Mouse (Mus musculus) urinary bladder, postnatal 36 days (tissue): ENCODE results near the gene Tpsab1.

ENCODE experiments used
- DNase-seq, 2 experiments: peaks; one replicate each; pipeline ENCODE4 v3.0.0; 2022; ENCODE audit warnings: low spot score in 2 of 2, mixed read lengths in 1 of 2

The Tpsab1 gene

DNA sequence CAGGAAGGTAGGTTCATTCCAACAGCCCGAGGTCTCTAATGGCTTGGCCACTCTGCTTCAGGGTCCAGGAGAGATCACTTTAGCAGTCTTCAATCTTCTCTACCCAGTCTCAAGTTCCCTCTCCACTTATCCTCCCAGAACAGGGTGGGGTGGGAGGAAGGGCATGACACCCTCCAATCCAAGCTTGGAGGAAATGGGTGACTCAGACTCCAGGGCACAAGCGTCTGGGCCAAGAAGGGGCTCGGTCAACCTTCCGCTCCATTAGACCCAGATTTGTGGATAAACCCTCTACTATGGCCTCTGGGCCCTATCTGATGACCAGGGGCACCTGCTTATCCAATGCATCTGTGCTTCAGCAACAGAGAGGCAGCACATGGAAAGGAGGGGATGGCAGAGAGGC, at the start of gene Tpsab1:
Tpsab1 (minus strand) TSS at position 101 of the 400 bp plus-strand sequence.
- no peak for DNase-seq

- no peak for DNase-seq
These were observed 49.2 kb upstream of the Tpsab1 start for GRCm38 (mm10) chr17:25394526-25394925.

- no peak for DNase-seq
These were observed 28.6 kb upstream of the Tpsab1 start for GRCm38 (mm10) chr17:25374011-25374410.

GRCm38 (mm10) chr17:25372491-25372890, 27.1 kb upstream of the Tpsab1 start:
- no peak for DNase-seq

GRCm38 (mm10) chr17:25368973-25369372, 23.6 kb upstream of the Tpsab1 start, which contains the start of gene Tpsg1:
Gene Tpsg1, plus strand, starts transcription at chr17:25369273.
- no peak for DNase-seq

GRCm38 (mm10) chr17:25366005-25366404, 20.6 kb upstream of the Tpsab1 start, which contains the start of gene Tpsb2:
Gene Tpsb2, plus strand, starts transcription at chr17:25366305.
- no peak for DNase-seq

DNA sequence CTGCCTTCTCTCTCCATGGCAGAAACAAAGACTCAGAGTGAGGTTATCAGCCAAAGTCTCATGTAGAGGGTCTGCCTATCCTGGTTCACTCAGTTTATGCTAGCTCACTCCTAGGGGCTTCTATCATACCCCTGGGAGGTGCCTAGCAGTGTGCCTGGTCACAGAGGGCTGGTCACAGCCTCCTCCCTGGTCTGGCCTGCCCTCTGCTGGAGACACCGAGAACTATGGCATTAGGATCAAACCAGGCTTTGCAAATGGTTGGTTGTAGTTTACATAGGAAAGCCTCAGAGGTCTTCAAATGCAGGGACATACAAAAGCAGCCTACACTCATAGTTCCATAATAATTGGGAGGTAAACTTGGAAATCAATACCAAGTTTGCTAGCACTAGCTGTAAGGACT, 18.4 kb upstream of the Tpsab1 start:
- peak; percentile 7 to 25 for DNase-seq

DNA sequence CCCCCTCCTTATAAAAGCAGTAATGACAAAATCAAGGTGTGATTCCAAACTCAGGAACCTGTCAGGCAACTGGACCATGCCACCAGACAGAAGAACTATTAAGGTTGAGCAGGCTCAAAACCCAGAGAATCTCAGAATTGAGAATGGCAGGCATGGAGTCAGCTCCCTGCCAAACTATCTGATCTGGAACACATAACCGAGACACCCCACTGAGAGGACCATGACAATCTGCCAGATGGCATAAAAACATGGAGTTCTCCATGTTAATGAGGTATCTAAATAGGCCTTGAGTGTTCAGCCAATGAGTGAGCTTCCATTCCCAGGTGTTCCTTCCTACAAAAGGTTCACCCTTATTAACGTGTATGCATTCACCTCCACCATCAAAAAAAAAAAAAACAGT, 15.9 kb upstream of the Tpsab1 start:
- no peak for DNase-seq

- DNase-seq, result no peak
These were observed 3.9 kb downstream of the Tpsab1 start for GRCm38 (mm10) chr17:25341490-25341889.

DNA sequence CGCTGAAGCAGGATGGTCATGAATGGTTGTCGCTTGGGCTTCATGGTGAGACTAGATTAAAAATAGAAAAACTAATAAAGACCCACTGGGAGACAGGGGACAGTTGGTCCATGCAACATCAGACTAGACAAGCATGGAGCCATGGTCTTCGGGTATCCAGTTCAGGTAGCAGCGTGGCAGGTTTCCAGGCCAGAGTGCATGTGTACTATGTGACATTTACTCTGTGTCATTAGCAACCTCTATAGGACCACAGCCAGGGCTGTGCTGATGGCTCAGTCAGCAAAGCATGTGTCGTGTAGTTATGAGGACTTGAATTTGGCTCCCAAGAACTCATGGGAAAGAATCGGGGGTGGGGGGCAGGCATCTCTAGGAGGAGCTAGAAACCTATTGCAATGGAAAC, 5.4 kb downstream of the Tpsab1 start:
- no peak for DNase-seq

DNA sequence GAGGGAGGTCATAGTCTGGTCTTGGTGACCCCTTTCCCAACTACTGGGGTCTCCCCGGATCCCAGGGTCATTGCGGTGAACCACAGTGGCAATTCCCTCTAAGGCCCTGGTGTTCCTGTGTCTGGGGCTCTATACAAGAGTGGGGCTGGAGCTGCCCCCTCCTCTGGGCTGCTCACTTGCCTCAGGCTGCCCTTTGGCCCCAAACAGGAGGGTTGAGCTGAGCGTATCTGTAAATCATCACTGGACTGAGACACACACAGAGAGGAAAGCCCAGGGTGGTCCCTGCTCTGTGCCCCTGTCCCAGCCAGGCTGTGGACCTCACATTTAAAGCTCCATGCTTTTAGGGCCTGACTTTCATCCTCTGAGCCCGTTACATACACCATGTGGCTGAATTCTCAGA, 7.1 kb downstream of the Tpsab1 start:
- DNase-seq, result no peak

DNA sequence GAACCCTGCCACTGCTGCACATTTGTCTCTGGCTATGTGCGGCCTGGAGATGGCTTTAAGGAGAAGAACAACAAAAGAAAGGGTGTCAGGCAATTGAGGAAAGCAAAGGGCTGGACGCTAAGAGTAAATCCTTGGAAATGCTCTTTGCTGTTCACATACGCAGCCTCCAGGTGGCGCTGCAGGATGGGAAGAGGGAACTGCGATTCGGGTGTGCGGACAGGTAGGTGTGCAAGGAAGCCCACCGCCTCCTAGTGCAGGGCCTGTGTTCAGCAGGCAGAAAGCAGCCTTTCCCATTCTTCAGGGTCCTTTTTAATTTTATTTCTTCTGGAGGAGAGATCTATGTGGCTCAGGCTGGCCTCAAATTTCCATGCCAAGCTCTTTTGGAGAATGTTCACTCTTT, 11.4 kb downstream of the Tpsab1 start:
- peak; percentile 1 to 42 for DNase-seq

DNA sequence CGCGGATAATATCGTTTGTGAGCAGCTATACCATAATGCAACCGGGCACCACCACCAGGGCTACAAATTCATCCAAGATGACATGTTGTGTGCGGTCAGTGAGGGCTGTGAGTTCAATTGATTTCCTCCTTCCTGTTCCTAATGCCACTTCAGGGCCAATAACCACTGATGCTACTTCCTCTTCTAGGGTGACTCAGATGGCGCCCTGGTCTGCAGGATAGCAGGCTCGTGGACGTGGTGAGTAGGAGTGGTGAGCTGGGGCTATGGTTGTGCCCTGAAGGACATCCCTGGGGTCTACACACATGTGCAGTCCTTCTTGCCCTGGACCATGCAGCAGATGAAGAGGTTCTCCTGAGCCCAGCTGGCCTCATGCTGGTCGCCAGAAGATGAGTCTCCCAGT, 13.0 kb downstream of the Tpsab1 start:
- DNase-seq, result no peak

DNA sequence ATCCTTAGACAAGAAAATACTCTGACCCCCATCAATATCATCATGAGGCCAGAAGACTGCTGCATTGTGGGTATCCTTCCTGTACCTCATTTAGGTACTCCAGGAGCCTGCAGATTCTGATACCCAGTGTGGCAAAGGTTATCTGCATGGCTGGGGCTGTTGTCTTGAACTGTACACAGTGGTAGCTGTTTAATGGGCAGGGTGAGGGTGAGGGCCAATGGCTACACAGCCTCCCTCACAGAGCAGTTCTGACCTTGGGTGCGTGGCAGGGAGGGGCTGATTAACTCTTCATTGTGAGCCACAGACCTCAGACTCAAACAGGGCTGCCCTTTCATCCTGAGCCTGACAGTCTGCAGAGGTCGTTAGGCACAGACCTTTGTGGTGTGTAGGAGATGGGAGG, 22.4 kb downstream of the Tpsab1 start:
- no peak for DNase-seq

DNA sequence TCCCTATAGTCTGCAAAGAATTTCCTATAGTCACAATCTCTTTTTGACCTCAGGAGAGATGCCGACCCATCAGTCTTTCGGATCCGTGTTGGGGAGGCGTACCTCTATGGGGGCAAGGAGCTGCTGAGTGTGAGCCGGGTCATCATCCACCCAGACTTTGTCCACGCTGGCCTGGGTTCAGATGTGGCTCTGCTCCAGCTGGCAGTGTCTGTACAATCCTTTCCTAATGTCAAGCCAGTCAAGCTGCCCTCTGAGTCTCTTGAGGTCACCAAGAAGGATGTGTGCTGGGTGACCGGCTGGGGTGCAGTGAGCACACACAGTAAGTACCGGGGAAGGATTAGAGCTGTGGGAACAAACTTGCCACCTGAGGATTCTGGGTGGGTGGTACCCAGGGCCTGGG, 24.5 kb downstream of the Tpsab1 start:
- no peak for DNase-seq

- DNase-seq, result no peak
These were observed 27.0 kb downstream of the Tpsab1 start, which contains the start of gene Prss29 for GRCm38 (mm10) chr17:25318354-25318753. Gene Prss29, plus strand, starts transcription at chr17:25318654.

- no peak for DNase-seq
These were observed 37.0 kb downstream of the Tpsab1 start, which contains the start of gene Prss28 for GRCm38 (mm10) chr17:25308346-25308745. Gene Prss28, plus strand, starts transcription at chr17:25308646.

DNA sequence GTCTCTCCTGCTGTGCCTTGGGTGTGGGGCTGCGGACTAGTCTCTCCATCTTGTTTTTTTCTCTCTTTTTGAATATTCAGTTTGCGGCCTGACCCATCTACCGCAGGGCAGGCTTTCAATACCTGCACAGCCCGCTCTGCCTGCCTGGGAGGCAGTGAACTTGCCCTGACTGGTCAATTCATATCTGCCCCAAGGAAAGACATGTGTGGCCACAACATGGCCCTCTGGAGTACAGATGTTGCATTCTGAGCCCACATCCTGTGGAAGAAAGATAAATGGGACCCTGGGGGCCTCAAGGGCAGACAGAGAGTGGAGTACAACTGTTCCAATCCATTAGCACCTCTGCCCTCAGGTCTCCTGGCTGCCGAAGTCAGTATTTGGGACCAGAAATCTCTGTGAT, 47.3 kb downstream of the Tpsab1 start, which contains the start of gene Prss34:
Prss34 (plus strand) TSS at position 301 of the 400 bp plus-strand sequence.
- no peak for DNase-seq

DNA sequence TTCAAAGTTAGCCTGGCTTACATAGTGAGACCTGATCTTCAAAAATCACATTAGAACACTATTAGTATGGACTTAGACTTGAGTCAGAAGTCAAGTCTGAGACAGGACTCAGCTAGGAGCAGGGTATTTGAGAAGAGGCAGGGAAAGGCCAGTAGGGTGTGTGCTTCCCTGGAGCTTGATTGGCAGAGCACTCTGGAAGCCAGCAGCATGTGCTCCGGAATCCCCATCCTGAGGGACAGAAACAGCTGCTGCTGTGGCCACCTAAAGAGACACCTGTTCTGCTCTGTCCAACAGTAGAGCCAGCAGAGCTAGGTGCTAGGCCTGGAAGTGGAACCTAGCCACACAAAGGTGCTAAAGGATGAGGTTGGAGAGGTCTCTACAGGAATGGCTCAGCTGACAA, 51.3 kb downstream of the Tpsab1 start:
- no peak for DNase-seq

DNA sequence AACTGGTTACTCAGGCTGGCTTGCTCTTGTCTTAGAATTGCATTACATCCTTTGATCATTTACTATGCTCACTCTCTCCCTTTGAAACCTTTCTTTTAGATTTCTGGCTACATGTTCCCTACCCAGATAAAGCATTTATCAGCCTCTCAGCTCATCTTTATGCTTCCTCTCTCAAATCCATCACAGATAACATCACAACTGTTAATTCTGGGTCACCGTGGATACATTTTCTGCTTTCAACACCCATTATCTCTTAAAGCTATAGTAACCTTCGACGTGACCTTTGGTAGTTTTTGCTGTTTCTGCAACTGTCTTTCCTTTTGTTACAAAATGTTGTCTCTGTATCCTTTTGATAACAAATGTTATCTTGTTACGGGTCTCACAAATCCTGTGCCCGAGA, 51.9 kb downstream of the Tpsab1 start:
- no peak for DNase-seq
